Mouse (Mus musculus) erythroblast, embryonic 14.5 days (primary cell): ENCODE data around the gene Napsa.

Experiments
- GATA1 ChIP-seq: IDR thresholded peaks from 2 replicates; pipeline ENCODE4 v1.6.1; 2012; ENCODE audit warnings: low read length, inconsistent platforms, mixed read lengths
- TAL1 ChIP-seq: IDR thresholded peaks from 3 replicates; pipeline ENCODE4 v1.6.1; 2012; ENCODE audit warnings: low read length, inconsistent platforms, mixed read lengths

DNA sequence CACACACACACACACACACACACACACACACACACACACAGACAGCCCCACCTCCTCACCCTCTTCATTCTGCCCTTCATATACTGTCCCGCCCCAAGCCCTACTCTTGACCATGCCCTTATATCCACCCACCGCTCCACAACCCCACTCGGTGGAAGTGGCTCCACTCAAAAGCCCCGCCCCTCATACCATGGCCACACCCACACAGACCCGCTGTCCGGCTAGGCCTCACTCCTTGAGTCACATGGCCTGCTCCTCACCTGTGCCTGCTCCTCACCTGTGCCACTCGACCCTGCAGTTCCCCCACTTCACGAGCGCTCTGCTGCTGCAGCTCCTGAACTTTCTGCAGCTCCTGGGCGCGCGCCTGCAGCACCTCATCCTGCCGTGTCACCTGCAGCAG lies 58.3 kb downstream of the Napsa start:
- TF ChIP-seq GATA1 (no peak), TAL1 (no peak)
